Mouse (Mus musculus) stomach, embryonic 16.5 days (tissue): ENCODE data around the gene Arfgap1. TPM values are rescaled to one million over a fixed set of nuclear protein-coding genes. Genes with fewer than 3 reads are reported as not detected.
A peak's percentile ranks its signal among the peaks of the same experiment; 100 is the strongest.

Experiments
- ATAC-seq: fragments of 200-750 bp; cut with Nextera tagmentation; 2 replicates; pipeline ENCODE4 v1.8.0; 2017; ENCODE audit warnings: moderate number of reproducible peaks, moderate TSS enrichment; ENCODE audit not compliant: insufficient read depth, low FRiP score
- H3K27ac ChIP-seq: fragments of 300-500 bp; sonication (generic); 2 replicates; pipeline ENCODE4 v1.5.1; 2014; ENCODE audit warnings: low read length
- H3K27me3 ChIP-seq: fragments of 300-500 bp; sonication (generic); 2 replicates; pipeline ENCODE4 v1.6.1; 2014; ENCODE audit warnings: low read length, control low read depth, mixed read lengths; ENCODE audit not compliant: control insufficient read depth, insufficient read depth
- H3K36me3 ChIP-seq: fragments of 300-500 bp; sonication (generic); 2 replicates; pipeline ENCODE4 v1.6.1; 2014; ENCODE audit warnings: low read length; ENCODE audit not compliant: control insufficient read depth, insufficient read depth
- H3K4me1 ChIP-seq: fragments of 300-500 bp; sonication (generic); 2 replicates; pipeline ENCODE4 v1.6.1; 2014; ENCODE audit warnings: low read length, control low read depth, mixed read lengths; ENCODE audit not compliant: control insufficient read depth, insufficient read depth
- H3K4me2 ChIP-seq: fragments of 300-500 bp; sonication (generic); 2 replicates; pipeline ENCODE4 v1.6.1; 2014; ENCODE audit warnings: low read depth, low read length, mixed read lengths
- H3K4me3 ChIP-seq: fragments of 300-500 bp; sonication (generic); replicated peaks from 2 replicates; pipeline ENCODE4 v1.5.1; 2014; ENCODE audit warnings: mild to moderate bottlenecking, low read length
- H3K9ac ChIP-seq: fragments of 300-500 bp; sonication (generic); 2 replicates; pipeline ENCODE4 v1.6.1; 2014; ENCODE audit warnings: low read length
- H3K9me3 ChIP-seq: fragments of 300-500 bp; sonication (generic); replicated peaks from 2 replicates; pipeline ENCODE4 v1.6.1; 2016; ENCODE audit warnings: low read length, control low read depth; ENCODE audit not compliant: control insufficient read depth
- WGBS: fragments of 180-500 bp; shearing (Covaris S2); extraction: QIAGEN DNeasy Blood & Tissue Kit; methylation state at CpG from one replicate; pipeline ENCODE4 v1.1.7; 2014; 5-methylcytosine and 5-hydroxymethylcytosine counted together
- polyA plus RNA-seq: library from polyadenylated mRNA; unstranded; fragments of >200 nt; fragmentation: Nextera tagmentation; extraction: Ambion mirVana; gene quantifications from 2 replicates; pipeline ENCODE4 v1.2.1, GENCODE M21; 2015

Gene Arfgap1
- polyA plus RNA-seq, 1 experiment from 2014 or later = 104 TPM

GRCm38 (mm10) chr2:180941869-180942268 lies 25.2 kb upstream of the Arfgap1 start:
- no peak overlapping the region for H3K9ac ChIP-seq
- no peak overlapping the region for H3K27ac ChIP-seq
- H3K4me3 ChIP-seq = no peak overlapping the region
- no peaks in the 10 kb centered on the region for H3K27me3 ChIP-seq
- no peaks in the 10 kb centered on the region for H3K36me3 ChIP-seq
- H3K9me3 ChIP-seq = no peaks in the 10 kb centered on the region
- no peak for ATAC-seq
- H3K4me1 ChIP-seq = no peaks in the 10 kb centered on the region
- no peak overlapping the region for H3K4me2 ChIP-seq

GRCm38 (mm10) chr2:180949947-180950346 lies 17.1 kb upstream of the Arfgap1 start:
- no peak overlapping the region for H3K27ac ChIP-seq
- H3K9me3 ChIP-seq = no peaks in the 10 kb centered on the region
- WGBS = 42% methylated on average over 1 of the region's 1 CpGs

GRCm38 (mm10) chr2:180952731-180953171 lies 14.3 kb upstream of the Arfgap1 start:
- H3K4me1 ChIP-seq = peaks cover 29% of the 10 kb centered on the region; the same call in 1 of the 2 replicates
- H3K36me3 ChIP-seq = no peaks in the 10 kb centered on the region
- peak overlapping the region; percentile 76 for H3K9ac ChIP-seq
- H3K4me2 ChIP-seq = peak overlapping the region; percentile 83
- H3K27ac ChIP-seq = peak overlapping the region; percentile 82
- WGBS = 22% methylated on average over 9 of the region's 9 CpGs
- H3K9me3 ChIP-seq = no peaks in the 10 kb centered on the region
- no peaks in the 10 kb centered on the region for H3K27me3 ChIP-seq
- H3K4me3 ChIP-seq = peak overlapping the region; percentile 65
- no peak for ATAC-seq

More at GRCm38 (mm10) chr2:180949947-180950346, 17.1 kb upstream of the Arfgap1 start:
- no peaks in the 10 kb centered on the region for H3K27me3 ChIP-seq
- H3K9ac ChIP-seq = no peak overlapping the region
- no peak overlapping the region for H3K4me3 ChIP-seq
- H3K4me1 ChIP-seq = peaks cover 27% of the 10 kb centered on the region; the same call in 1 of the 2 replicates
- no peaks in the 10 kb centered on the region for H3K36me3 ChIP-seq
- no peak overlapping the region for H3K4me2 ChIP-seq
- ATAC-seq = no peak

GRCm38 (mm10) chr2:180953638-180954037 lies 13.4 kb upstream of the Arfgap1 start:
- Histone ChIP-seq H3K27ac (peak overlapping the region; percentile 82), H3K4me2 (peak overlapping the region; percentile 83), H3K9ac (peak overlapping the region; percentile 76), H3K4me1 (peaks cover 29% of the 10 kb centered on the region; the same call in 1 of the 2 replicates), H3K9me3 (no peaks in the 10 kb centered on the region), H3K27me3 (no peaks in the 10 kb centered on the region), H3K4me3 (peak overlapping the region; percentile 65), H3K36me3 (no peaks in the 10 kb centered on the region)
- 25% methylated on average over 2 of the region's 2 CpGs for WGBS
- no peak for ATAC-seq

- Histone ChIP-seq H3K27me3 (no peaks in the 10 kb centered on the region), H3K4me3 (peak within 1 kb of the TSS; percentile 65), H3K27ac (peak within 1 kb of the TSS; percentile 82), H3K36me3 (no peaks in the 10 kb centered on the region), H3K4me1 (peaks cover 29% of the 10 kb centered on the region; the same call in 1 of the 2 replicates), H3K9ac (peak within 1 kb of the TSS; percentile 76), H3K9me3 (no peaks in the 10 kb centered on the region), H3K4me2 (peak within 1 kb of the TSS; percentile 83)
- under 1% methylated on average over 52 of the region's 52 CpGs for WGBS
- peak; percentile 91 for ATAC-seq
These were observed 12.7 kb upstream of the Arfgap1 start, which contains the start of gene Nkain4 for GRCm38 (mm10) chr2:180954061-180955047. Gene Nkain4, minus strand, starts transcription at chr2:180954699.

GRCm38 (mm10) chr2:180959605-180960004 lies 7.4 kb upstream of the Arfgap1 start:
- Histone ChIP-seq H3K4me3 (no peak overlapping the region), H3K27ac (peak overlapping the region; percentile 33; the same call in 1 of the 2 replicates), H3K9me3 (no peaks in the 10 kb centered on the region), H3K27me3 (no peaks in the 10 kb centered on the region), H3K4me1 (peaks cover 24% of the 10 kb centered on the region), H3K36me3 (no peaks in the 10 kb centered on the region), H3K9ac (no peak overlapping the region), H3K4me2 (no peak overlapping the region)
- WGBS = 57% methylated on average over 7 of the region's 7 CpGs
- no peak for ATAC-seq

GRCm38 (mm10) chr2:180960187-180960586 lies 6.8 kb upstream of the Arfgap1 start:
- WGBS = 39% methylated on average over 3 of the region's 3 CpGs
- H3K27ac ChIP-seq = no peak overlapping the region
- H3K9ac ChIP-seq = no peak overlapping the region
- H3K4me3 ChIP-seq = no peak overlapping the region
- no peak for ATAC-seq
- no peaks in the 10 kb centered on the region for H3K27me3 ChIP-seq
- H3K36me3 ChIP-seq = no peaks in the 10 kb centered on the region
- H3K9me3 ChIP-seq = no peaks in the 10 kb centered on the region
- H3K4me2 ChIP-seq = no peak overlapping the region
- H3K4me1 ChIP-seq = peaks cover 19% of the 10 kb centered on the region

- Histone ChIP-seq H3K4me2 (no peak overlapping the region), H3K4me3 (no peak overlapping the region), H3K4me1 (peaks cover 26% of the 10 kb centered on the region), H3K36me3 (no peaks in the 10 kb centered on the region), H3K9ac (no peak overlapping the region; the same call in 1 of the 2 replicates), H3K27me3 (no peaks in the 10 kb centered on the region), H3K27ac (peak overlapping the region; percentile 78), H3K9me3 (no peaks in the 10 kb centered on the region)
- ATAC-seq = peak; percentile 75; the same call in 1 of the 2 replicates
- WGBS = 65% methylated on average over 2 of the region's 2 CpGs
These were observed 4.3 kb upstream of the Arfgap1 start for GRCm38 (mm10) chr2:180962616-180963308.
